Mouse (Mus musculus) lung, postnatal 25 days (tissue): ENCODE results near the gene Msl2.

Experiments used
- DNase-seq: peaks from one replicate; pipeline ENCODE4 v3.0.0; 2022; ENCODE audit warnings: low spot score

The Msl2 gene

GRCm38 (mm10) chr9:101075091-101075581, 1.2 kb downstream of the Msl2 start:
- DNase-seq: peak; percentile 25

DNA sequence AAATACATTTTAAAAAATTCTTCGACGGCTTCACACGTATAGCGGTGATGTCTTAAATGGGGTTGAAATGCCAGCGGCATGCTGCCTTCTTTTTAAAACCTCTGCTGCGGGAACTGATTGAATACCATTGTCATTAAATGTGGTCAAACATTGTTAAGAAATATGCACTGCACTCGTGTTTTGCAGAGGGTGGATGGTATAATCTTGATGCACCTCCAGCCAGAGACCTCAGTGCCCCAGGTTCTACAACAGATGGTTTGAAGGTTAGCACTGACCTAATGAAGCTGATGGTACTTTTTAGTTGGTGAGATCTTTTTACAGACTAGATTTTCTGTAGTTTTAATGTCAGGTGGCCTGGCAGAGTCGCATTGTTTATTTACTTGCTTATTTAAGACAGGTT, 1.8 kb downstream of the Msl2 start:
- DNase-seq: no peak

GRCm38 (mm10) chr9:101076095-101076875, 2.4 kb downstream of the Msl2 start:
- DNase-seq: peak; percentile 57

GRCm38 (mm10) chr9:101077486-101077885, 3.6 kb downstream of the Msl2 start:
- DNase-seq: no peak

DNA sequence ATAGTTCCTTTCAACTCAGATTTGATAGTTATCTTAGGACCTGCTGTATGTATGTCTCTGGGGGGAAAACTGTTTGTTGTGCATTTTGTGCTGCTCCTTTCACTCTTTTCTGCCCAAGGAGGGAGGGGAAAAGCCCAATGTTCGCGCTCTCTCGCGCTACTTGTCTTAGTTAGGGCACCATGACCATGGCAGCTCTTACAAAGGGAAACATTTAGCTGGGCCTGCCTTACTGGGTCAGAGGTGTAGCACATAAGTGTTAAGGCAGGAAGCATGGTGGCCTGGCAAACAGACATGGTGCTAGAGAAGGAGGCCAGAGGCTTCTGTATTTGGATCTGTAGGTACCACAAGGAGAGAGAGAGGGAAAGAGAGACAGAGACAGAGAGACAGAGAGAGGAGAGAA, 4.7 kb downstream of the Msl2 start:
- no peak for DNase-seq

DNA sequence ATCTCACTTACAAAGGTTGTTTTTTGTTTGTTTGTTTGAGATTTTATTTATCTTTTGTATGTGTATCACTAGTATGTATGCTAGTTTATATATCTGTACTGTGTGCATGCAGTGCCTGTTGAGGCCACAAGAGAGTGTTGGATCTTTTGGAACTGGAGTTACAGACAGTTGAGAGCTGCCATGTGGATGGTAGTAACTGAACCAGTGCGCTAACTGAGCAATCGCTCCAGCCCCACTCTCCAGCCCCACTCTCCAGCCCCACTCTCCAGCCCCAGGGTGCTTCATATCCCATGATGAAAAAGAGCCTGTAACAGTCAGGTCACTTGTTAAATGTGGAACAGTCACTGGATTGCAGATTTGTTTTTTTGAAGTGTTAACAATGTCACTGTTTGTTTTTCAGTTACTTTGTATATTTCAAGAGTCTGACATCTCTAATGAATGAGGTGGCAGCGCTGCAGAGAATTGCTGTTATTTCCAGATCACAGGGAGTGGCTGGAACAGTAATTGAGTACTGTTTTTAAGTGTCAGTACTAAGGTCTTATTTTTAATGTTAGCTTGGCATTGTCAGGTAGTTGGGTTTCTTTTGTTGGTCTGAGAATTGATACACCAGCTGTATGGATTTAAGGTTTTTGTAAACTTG, 6.3 kb downstream of the Msl2 start:
- DNase-seq: peak; percentile 32

- DNase-seq: no peak
Observed at GRCm38 (mm10) chr9:101083728-101084127, 9.8 kb downstream of the Msl2 start.

GRCm38 (mm10) chr9:101095425-101095824, 21.5 kb downstream of the Msl2 start:
- no peak for DNase-seq

DNA sequence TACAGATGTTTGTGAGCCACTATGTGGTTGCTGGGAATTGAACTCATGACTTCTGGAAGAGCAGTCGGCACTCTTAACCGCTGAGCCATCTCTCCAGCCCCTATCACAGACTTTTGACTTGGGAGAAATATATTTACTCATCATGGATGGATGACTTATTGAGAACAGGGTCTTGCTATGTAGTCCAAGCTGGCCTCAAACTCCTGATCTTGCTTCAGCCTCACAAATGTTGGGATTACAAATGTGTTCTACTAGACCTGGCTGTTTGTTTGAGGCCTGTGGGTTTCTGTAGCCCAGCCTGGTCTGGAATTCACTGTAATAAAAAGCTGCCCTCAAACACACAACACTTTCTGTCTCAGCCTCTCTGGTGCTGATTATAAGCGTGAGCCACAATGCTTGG, 22.6 kb downstream of the Msl2 start:
- no peak for DNase-seq

GRCm38 (mm10) chr9:101097542-101097941, 23.6 kb downstream of the Msl2 start:
- no peak for DNase-seq

DNA sequence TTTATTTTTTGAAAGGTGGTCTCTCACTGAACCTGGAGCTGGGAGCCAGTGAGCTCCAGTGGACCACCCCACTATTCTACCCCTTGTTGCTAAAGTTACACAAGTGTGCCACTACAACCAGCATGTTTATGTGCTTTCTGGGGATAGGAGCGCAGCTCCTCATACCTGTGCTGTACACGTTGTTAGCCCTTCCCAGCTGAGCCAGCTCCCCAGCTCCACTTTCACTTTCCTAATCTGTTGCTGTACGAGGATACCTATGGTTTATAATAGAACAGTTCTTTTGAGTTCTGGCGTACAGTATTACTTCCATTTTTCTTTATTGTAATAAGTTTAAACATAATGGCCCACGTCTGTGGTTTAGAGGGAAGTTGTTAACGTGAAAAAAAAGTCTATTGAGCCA, 25.5 kb downstream of the Msl2 start:
- DNase-seq: peak; percentile 24

- DNase-seq: no peak
Observed at GRCm38 (mm10) chr9:101100163-101100562, 26.3 kb downstream of the Msl2 start.

- DNase-seq: no peak
Observed at GRCm38 (mm10) chr9:101101547-101101946, 27.6 kb downstream of the Msl2 start.

DNA sequence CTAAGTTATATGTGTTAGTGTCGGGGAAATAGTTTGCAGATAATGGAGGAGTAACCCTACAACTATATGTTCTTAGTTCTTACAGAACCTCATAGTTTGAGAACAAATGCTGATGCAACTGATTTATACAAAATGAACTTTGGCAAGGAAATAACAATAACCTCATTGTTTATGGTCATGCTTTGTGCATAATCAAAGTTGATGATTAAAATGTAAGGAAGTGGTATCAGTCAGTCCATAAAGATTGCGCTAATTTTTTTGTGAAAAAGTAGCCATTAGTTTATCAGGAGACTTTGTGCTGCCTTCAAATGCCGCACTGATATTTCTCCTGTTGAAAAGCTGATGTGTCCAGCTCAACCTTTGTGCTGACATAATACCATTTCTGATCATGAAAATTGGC, 28.4 kb downstream of the Msl2 start:
- DNase-seq: no peak

- DNase-seq: no peak
Observed at GRCm38 (mm10) chr9:101104931-101105330, 31.0 kb downstream of the Msl2 start.

- DNase-seq: no peak
Observed at GRCm38 (mm10) chr9:101105735-101106134, 31.8 kb downstream of the Msl2 start.

DNA sequence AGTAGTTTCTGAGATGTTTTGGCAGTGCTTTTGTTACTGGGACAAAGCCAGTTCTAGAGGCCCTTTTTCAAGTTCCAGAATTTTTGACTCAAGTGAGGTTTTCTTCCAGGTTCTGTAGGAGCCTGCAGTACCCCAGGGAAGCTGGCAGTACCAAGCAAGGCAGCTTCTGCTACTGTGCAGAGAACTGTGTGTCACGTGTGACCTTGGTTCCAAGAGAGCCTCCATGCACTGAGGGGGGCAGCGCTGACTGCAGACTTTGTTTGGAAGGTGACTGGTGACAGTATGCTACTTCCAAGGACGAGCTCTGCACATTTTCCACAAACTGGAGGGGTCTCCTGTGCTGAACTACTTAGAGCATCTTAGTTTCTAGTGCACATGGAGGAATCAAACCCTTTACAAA, 33.5 kb downstream of the Msl2 start:
- DNase-seq: no peak

- DNase-seq: peak; percentile 27
Observed at GRCm38 (mm10) chr9:101110013-101110412, 36.1 kb downstream of the Msl2 start.

DNA sequence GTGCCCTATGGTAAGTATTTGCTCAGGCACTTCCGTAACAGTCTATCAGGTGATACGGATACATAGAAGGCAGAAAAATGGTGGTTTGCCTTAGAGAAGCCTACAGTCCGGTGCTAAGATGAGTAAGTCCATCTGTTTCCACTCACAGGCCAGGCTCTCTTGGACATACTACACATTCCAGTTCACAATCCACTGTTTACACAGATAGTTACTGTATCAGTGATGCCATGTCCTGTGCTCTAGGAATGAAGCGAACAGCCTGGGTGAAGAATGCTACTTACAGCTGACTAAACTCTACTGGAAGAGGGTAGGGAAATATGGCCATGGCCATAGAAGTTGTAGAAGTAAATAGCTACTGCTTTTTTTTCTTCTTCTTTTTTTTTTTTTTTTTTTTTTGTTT, 39.4 kb downstream of the Msl2 start:
- no peak for DNase-seq

- DNase-seq: no peak
Observed at GRCm38 (mm10) chr9:101114182-101114884, 40.4 kb downstream of the Msl2 start.

- DNase-seq: no peak
Observed at GRCm38 (mm10) chr9:101143635-101144034, 69.7 kb downstream of the Msl2 start.

DNA sequence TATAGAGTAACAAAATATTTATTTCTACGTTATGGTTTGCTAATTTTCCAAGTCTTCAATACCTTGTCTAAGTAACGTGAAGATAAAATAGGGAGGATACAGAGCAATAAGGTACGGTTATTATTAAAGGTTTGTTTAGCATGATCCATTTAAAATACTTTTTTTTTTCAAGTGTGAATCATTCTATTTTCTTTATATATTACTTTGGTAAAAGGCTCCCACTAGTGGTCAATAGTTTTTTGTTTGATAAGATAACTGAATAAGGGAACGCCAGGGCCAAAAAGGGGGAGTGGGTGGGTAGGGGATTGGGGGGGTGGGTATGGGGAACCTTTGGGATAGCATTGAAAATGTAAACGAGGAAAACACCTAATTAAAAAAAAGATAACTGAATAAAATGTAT, 79.0 kb downstream of the Msl2 start:
- DNase-seq: no peak
